Mouse (Mus musculus) lung, embryonic 15.5 days (tissue): ENCODE data around the gene Suclg1. TPM values are rescaled to one million over a fixed set of nuclear protein-coding genes. Genes with fewer than 3 reads are reported as not detected.

Source experiments
- ATAC-seq: fragments of 200-750 bp; cut with Nextera tagmentation; 2 replicates; pipeline ENCODE4 v1.8.0; 2017; ENCODE audit warnings: moderate number of reproducible peaks, borderline replicate concordance; ENCODE audit not compliant: low FRiP score, low TSS enrichment; ENCODE audit errors: extremely low read depth
- H3K27ac ChIP-seq: fragments of 300-500 bp; sonication (generic); 2 replicates; pipeline ENCODE4 v1.5.1; 2015; ENCODE audit warnings: moderate library complexity, mild to moderate bottlenecking, inconsistent platforms
- H3K27me3 ChIP-seq: fragments of 300-500 bp; sonication (generic); 2 replicates; pipeline ENCODE4 v1.6.1; 2015; ENCODE audit warnings: inconsistent platforms
- H3K36me3 ChIP-seq: fragments of 300-500 bp; sonication (generic); 2 replicates; pipeline ENCODE4 v1.6.1; 2015; ENCODE audit warnings: inconsistent platforms
- H3K4me1 ChIP-seq: fragments of 300-500 bp; sonication (generic); 2 replicates; pipeline ENCODE4 v1.6.1; 2015; ENCODE audit warnings: inconsistent platforms
- H3K4me2 ChIP-seq: fragments of 300-500 bp; sonication (generic); 2 replicates; pipeline ENCODE4 v1.6.1; 2015; ENCODE audit warnings: inconsistent platforms, mild to moderate bottlenecking, moderate library complexity
- H3K4me3 ChIP-seq: fragments of 300-500 bp; sonication (generic); 2 replicates; pipeline ENCODE4 v1.5.1; 2015; ENCODE audit warnings: mild to moderate bottlenecking, inconsistent platforms
- H3K9ac ChIP-seq: fragments of 300-500 bp; sonication (generic); 2 replicates; pipeline ENCODE4 v1.6.1; 2015; ENCODE audit warnings: inconsistent platforms
- H3K9me3 ChIP-seq: fragments of 300-500 bp; sonication (generic); 2 replicates; pipeline ENCODE4 v1.6.1; 2016; ENCODE audit warnings: inconsistent platforms
- WGBS: fragments of 180-500 bp; shearing (Covaris S2); methylation state at CpG from one replicate; pipeline ENCODE4 v1.1.7; 2015; 5-methylcytosine and 5-hydroxymethylcytosine counted together
- polyA plus RNA-seq: library from polyadenylated mRNA; unstranded; fragments of >200 nt; fragmentation: Nextera tagmentation; extraction: Ambion mirVana; gene quantifications from 2 replicates; pipeline ENCODE4 v1.2.1, GENCODE M21; 2015

The Suclg1 gene
- polyA plus RNA-seq, 1 experiment from 2014 or later = 162 TPM

GRCm38 (mm10) chr6:73252396-73252795 lies 4.2 kb downstream of the Suclg1 start:
- peaks cover 10% of the 10 kb centered on the region for H3K36me3 ChIP-seq
- ATAC-seq = no peak
- H3K27ac ChIP-seq = no peak overlapping the region

GRCm38 (mm10) chr6:73253006-73253405 lies 4.8 kb downstream of the Suclg1 start:
- Histone ChIP-seq H3K4me2 (no peak overlapping the region), H3K9ac (no peak overlapping the region), H3K36me3 (peaks cover 13% of the 10 kb centered on the region), H3K27ac (no peak overlapping the region), H3K4me1 (peaks cover 19% of the 10 kb centered on the region), H3K27me3 (no peaks in the 10 kb centered on the region), H3K4me3 (no peak overlapping the region), H3K9me3 (no peaks in the 10 kb centered on the region)
- no peak for ATAC-seq
- 89% methylated on average over 2 of the region's 2 CpGs for WGBS

More at GRCm38 (mm10) chr6:73252396-73252795, 4.2 kb downstream of the Suclg1 start:
- H3K4me1 ChIP-seq = peaks cover 19% of the 10 kb centered on the region
- H3K9me3 ChIP-seq = no peaks in the 10 kb centered on the region
- H3K4me2 ChIP-seq = no peak overlapping the region
- no peak overlapping the region for H3K4me3 ChIP-seq
- H3K27me3 ChIP-seq = no peaks in the 10 kb centered on the region
- no peak overlapping the region for H3K9ac ChIP-seq

- Histone ChIP-seq H3K9me3 (no peaks in the 10 kb centered on the region), H3K4me2 (no peak overlapping the region), H3K4me1 (peaks cover 19% of the 10 kb centered on the region), H3K9ac (no peak overlapping the region), H3K36me3 (peaks cover 15% of the 10 kb centered on the region), H3K27me3 (no peaks in the 10 kb centered on the region), H3K4me3 (no peak overlapping the region), H3K27ac (no peak overlapping the region)
- ATAC-seq = no peak
- WGBS = 64% methylated on average over 4 of the region's 4 CpGs
These were observed 5.4 kb downstream of the Suclg1 start for GRCm38 (mm10) chr6:73253584-73253983.

GRCm38 (mm10) chr6:73254307-73255228 lies 6.4 kb downstream of the Suclg1 start:
- Histone ChIP-seq H3K27ac (no peak overlapping the region), H3K36me3 (peaks cover 20% of the 10 kb centered on the region), H3K9ac (no peak overlapping the region), H3K9me3 (no peaks in the 10 kb centered on the region), H3K4me1 (peaks cover 13% of the 10 kb centered on the region), H3K4me2 (no peak overlapping the region), H3K4me3 (no peak overlapping the region), H3K27me3 (no peaks in the 10 kb centered on the region)
- 66% methylated on average over 9 of the region's 9 CpGs for WGBS
- 0 out of 2 replicates have a peak, but pooled peaks have one; percentile 27 for ATAC-seq

GRCm38 (mm10) chr6:73257068-73257467 lies 8.9 kb downstream of the Suclg1 start:
- H3K4me1 ChIP-seq = 0 out of 2 replicates have a peak, but pooled peaks cover 9% of the 10 kb centered on the region
- no peak overlapping the region for H3K27ac ChIP-seq
- WGBS = 92% methylated on average over 7 of the region's 7 CpGs
- no peak overlapping the region for H3K4me2 ChIP-seq
- H3K27me3 ChIP-seq = no peaks in the 10 kb centered on the region
- H3K36me3 ChIP-seq = peaks cover 40% of the 10 kb centered on the region
- no peaks in the 10 kb centered on the region for H3K9me3 ChIP-seq
- H3K9ac ChIP-seq = no peak overlapping the region
- ATAC-seq = no peak
- H3K4me3 ChIP-seq = no peak overlapping the region

GRCm38 (mm10) chr6:73260110-73260509 lies 11.9 kb downstream of the Suclg1 start:
- no peaks in the 10 kb centered on the region for H3K4me1 ChIP-seq
- H3K27me3 ChIP-seq = no peaks in the 10 kb centered on the region
- 85% methylated on average over 6 of the region's 6 CpGs for WGBS
- no peaks in the 10 kb centered on the region for H3K9me3 ChIP-seq
- H3K4me2 ChIP-seq = no peak overlapping the region
- no peak overlapping the region for H3K9ac ChIP-seq
- no peak overlapping the region for H3K4me3 ChIP-seq
- H3K36me3 ChIP-seq = peaks cover 68% of the 10 kb centered on the region
- no peak for ATAC-seq
- H3K27ac ChIP-seq = no peak overlapping the region

- Histone ChIP-seq H3K4me3 (no peak overlapping the region), H3K4me2 (no peak overlapping the region), H3K36me3 (peaks cover 64% of the 10 kb centered on the region), H3K4me1 (no peaks in the 10 kb centered on the region), H3K27ac (no peak overlapping the region), H3K9me3 (no peaks in the 10 kb centered on the region), H3K9ac (no peak overlapping the region), H3K27me3 (no peaks in the 10 kb centered on the region)
- no peak for ATAC-seq
- 85% methylated on average over 2 of the region's 2 CpGs for WGBS
These were observed 16.6 kb downstream of the Suclg1 start for GRCm38 (mm10) chr6:73264801-73265200.

GRCm38 (mm10) chr6:73267738-73268311 lies 19.6 kb downstream of the Suclg1 start:
- Histone ChIP-seq H3K4me3 (no peak overlapping the region), H3K27me3 (no peaks in the 10 kb centered on the region), H3K4me1 (no peaks in the 10 kb centered on the region), H3K36me3 (peaks cover 67% of the 10 kb centered on the region), H3K4me2 (no peak overlapping the region), H3K9ac (no peak overlapping the region), H3K27ac (no peak overlapping the region), H3K9me3 (no peaks in the 10 kb centered on the region)
- WGBS = 85% methylated on average over 8 of the region's 8 CpGs
- no peak for ATAC-seq

GRCm38 (mm10) chr6:73269374-73269773 lies 21.2 kb downstream of the Suclg1 start:
- H3K4me2 ChIP-seq = no peak overlapping the region
- no peak overlapping the region for H3K9ac ChIP-seq
- peaks cover 62% of the 10 kb centered on the region for H3K36me3 ChIP-seq
- no peaks in the 10 kb centered on the region for H3K27me3 ChIP-seq
- ATAC-seq = no peak
- H3K9me3 ChIP-seq = no peaks in the 10 kb centered on the region
- no peak overlapping the region for H3K27ac ChIP-seq
- 93% methylated on average over 3 of the region's 3 CpGs for WGBS
- H3K4me1 ChIP-seq = no peaks in the 10 kb centered on the region
- H3K4me3 ChIP-seq = no peak overlapping the region

- H3K9ac ChIP-seq = no peak overlapping the region
- no peak overlapping the region for H3K4me3 ChIP-seq
- ATAC-seq = no peak
- WGBS = 80% methylated on average over 3 of the region's 3 CpGs
- no peaks in the 10 kb centered on the region for H3K4me1 ChIP-seq
- H3K4me2 ChIP-seq = no peak overlapping the region
- peaks cover 72% of the 10 kb centered on the region for H3K36me3 ChIP-seq
- no peaks in the 10 kb centered on the region for H3K27me3 ChIP-seq
- no peaks in the 10 kb centered on the region for H3K9me3 ChIP-seq
- no peak overlapping the region for H3K27ac ChIP-seq
These were observed 23.4 kb downstream of the Suclg1 start for GRCm38 (mm10) chr6:73271546-73272091.

- Histone ChIP-seq H3K9me3 (no peaks in the 10 kb centered on the region), H3K36me3 (peaks cover 70% of the 10 kb centered on the region), H3K27me3 (no peaks in the 10 kb centered on the region), H3K4me2 (no peak overlapping the region), H3K27ac (no peak overlapping the region), H3K4me1 (no peaks in the 10 kb centered on the region), H3K9ac (no peak overlapping the region), H3K4me3 (no peak overlapping the region)
- ATAC-seq = no peak
- 82% methylated on average over 5 of the region's 5 CpGs for WGBS
These were observed 26.8 kb downstream of the Suclg1 start for GRCm38 (mm10) chr6:73275002-73275401.

GRCm38 (mm10) chr6:73279681-73280080 lies 31.5 kb downstream of the Suclg1 start:
- Histone ChIP-seq H3K9ac (no peak overlapping the region), H3K4me3 (no peak overlapping the region), H3K9me3 (no peaks in the 10 kb centered on the region), H3K36me3 (peaks cover 30% of the 10 kb centered on the region), H3K27me3 (no peaks in the 10 kb centered on the region), H3K4me2 (no peak overlapping the region), H3K27ac (no peak overlapping the region), H3K4me1 (no peaks in the 10 kb centered on the region)
- WGBS = 66% methylated on average over 8 of the region's 8 CpGs
- no peak; the same call in 1 of the 2 replicates for ATAC-seq
